Mouse (Mus musculus): Measurements from ENCODE around the gene Ppp1r2.
"Not testable (repeated sequence)": the region's sequence is repeated elsewhere in the genome, so short reads cannot be mapped to it uniquely, and the experiment has no call there.

Ppp1r2 gene

DNA sequence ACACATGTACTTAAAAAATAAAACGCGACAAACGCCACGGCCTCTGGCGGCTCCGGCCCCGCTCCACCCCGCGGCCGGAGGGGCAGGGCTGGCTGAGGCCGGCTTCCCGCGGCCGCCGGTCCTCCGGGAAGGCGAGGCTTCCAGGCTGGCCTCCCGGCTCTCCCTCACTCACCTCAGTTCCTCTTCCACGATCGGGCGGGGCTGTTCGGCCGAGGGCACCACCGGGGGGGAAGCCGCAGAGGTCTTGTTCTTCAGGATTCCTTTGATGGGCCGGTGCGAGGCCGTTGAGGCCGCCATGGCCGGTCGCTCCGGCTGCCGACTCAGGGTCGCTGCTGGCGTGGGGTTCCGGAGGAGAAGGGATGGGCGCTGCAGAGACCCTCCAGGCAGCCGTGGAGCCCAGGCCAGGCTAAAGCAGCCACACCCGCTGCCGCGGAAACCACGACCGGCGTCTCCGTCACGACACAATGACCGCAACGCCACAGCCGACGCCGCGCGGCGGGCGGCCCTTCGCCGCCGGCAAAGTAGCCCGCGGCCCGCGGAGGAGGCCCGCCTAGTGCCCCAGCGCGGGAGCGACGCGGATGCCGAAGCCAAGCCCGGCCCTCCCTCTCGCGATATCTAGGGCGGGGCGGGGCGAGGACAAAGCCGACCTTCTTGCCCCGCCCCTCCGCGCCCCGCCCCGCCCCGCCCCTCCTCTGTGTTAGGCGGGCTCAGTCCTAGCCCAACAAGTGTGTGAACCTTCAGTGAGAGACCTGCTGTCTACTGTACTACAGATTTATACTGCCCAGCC, at the start of gene Ppp1r2:
TSS of gene Ppp1r2 (minus strand) at position 604 of the 787 bp plus-strand sequence.
- peak; percentile 92 for DNase-seq (ENCODE audit: low read depth, low spot score)

DNA sequence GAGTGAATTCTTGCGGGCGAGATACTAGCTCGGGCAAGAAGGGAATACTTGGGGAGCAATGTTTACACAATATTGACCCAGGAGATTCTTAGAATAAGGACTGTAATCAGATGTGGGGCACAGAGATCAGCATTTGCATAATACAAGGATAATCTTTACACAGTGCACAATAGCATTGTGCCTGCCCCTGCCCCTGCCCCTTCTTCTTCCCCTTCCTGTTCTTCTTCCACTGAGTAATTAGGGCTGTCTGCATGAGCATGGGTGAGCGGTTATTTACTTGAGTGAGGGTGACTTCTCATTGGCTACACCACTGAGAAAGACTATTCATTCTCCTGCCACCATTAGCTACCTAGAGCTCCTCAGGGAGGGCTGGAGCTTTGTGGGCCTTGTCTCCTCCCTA, 46.4 kb upstream of the Ppp1r2 start:
- DNase-seq (ENCODE audit: low read depth, low spot score), result no peak

DNA sequence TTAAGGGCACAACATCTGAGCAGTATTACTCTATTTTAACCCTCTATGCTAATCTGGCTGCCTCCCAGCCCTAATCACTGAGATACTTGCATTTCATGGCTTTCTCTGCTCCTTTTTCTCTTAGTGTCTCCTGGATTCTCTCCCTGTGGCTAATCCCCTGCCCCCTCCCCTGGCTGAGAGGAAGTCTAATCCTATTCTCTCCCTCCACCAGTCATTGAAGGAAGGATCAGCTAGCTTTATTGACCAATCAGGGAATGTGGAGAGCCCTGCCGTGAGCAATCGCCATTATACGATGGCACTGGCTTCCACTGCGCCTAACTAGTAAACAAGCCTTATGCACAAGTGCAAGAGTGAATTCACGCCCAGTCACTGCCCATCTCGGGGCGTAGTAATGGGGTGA, 45.9 kb upstream of the Ppp1r2 start:
- no peak for DNase-seq (ENCODE audit: low read depth, low spot score)

DNA sequence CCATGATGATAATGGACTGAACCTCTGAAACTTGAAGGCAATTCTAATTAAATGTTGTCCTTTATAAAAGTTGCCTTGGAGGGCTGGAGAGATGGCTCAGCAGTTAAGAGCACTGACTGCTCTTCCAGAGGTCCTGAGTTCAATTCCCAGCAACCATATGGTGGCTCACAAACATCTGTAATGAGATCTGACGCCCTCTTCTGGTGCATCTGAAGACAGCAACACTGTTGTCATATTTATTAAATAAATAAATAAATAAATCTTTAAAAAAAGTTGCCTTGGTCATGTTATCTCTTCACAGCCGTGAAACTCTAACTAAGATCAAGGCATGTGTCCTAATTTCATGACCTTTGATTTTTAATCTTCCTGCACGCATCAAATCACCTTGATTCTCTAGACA, 44.6 kb upstream of the Ppp1r2 start:
- DNase-seq (ENCODE audit: low read depth, low spot score), result not testable (repeated sequence)

DNA sequence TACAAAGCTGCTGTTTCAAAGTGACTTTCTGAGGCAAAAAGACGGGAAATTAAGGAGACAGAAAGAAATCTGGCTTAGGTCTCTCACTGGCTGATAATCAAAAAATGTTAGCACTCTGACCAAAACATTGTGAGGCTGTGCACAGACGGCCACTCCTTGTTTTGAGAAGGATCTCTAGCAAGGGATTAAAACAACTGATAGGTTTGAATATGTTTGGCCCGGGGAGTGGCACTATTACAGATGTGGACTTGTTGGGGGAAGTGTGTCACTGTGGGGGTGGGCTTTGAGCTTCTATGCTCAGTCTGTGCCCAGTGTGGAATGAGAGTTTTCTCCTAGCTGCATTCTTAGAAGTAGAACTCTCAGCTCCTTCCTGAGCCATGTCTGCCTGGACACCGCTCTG, 44.2 kb upstream of the Ppp1r2 start:
- no peak for DNase-seq (ENCODE audit: low read depth, low spot score)

DNA sequence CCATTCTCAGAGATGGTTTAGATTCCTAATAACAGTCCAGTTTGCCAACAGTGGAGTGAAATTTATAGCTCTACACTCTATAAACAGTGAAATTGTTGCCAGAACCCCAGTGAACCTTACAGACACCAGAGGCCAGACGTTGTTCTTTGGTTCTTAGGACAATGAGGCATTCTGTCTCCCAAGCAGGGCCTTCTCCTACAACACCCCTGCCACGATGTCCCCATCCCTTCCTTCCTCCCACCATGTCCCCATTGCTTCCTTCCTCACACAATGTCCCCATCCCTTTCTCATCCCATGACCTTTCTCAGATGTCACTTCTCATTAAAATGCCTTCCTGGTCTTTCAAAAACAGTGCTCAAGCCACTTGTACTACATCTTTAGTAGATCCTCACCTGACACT, 43.3 kb upstream of the Ppp1r2 start:
- no peak for DNase-seq (ENCODE audit: low read depth, low spot score)

DNA sequence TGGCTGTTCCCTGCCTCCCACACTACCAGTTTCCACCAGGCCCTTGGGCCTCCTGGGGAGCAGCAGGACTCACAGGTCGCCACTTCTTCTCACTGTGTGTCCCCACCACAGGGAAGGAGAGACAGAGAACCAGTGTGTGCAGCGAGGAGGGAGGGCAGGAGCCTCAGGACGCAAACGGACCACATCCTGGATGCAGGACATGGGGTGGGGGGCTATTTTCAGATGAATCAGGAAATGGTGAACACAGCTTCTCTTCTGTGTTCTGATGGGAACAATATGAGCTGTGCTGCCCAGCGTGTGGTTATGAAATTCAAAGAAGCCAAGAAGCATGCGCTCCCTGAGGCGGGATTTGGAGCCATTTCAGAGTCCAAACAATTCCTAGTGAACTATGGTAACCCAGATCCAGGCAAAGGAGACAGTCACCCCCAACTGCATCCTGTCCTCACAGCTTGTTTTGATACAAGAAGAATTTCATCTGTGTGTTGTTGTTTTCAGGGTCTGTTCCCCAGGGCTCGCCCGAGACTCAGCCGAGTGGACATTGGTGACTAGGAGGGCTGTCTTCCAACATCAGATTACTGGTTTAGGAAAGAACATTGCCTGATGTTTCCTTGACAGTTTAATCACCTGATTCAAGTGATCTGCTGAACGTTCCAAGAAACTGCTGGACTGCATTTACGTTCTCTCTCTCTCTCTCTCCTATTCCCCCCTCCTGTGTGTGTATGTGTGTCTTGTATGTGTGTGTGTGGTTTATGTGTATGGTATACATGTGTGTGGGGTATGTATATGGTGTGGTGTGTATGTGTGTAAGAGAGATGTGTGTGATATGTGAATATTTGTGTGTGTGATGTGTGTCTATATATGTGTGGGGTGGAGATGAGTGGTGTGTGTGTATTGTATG, 41.4 kb upstream of the Ppp1r2 start:
- not testable (repeated sequence) for DNase-seq (ENCODE audit: low read depth, low spot score)

DNA sequence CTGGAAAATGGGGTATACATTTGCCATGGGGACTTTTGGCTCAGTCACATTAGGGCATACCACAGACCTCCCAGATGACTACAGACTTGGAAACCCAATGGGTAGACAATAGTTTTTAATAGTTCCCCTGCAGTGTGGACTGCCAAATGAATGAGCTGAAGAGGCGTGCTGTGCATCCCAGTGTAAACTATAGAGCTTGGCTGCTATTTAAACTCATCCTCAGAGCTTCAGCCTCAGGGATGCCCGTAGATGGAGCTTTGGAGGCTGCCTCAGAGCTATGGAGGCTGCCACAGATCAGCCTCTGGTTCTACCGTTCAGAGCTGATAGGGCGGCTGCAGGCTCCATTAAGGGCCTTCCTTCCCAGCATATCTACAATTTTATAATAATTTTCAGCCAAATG, 40.2 kb upstream of the Ppp1r2 start:
- DNase-seq (ENCODE audit: low read depth, low spot score), result no peak

DNA sequence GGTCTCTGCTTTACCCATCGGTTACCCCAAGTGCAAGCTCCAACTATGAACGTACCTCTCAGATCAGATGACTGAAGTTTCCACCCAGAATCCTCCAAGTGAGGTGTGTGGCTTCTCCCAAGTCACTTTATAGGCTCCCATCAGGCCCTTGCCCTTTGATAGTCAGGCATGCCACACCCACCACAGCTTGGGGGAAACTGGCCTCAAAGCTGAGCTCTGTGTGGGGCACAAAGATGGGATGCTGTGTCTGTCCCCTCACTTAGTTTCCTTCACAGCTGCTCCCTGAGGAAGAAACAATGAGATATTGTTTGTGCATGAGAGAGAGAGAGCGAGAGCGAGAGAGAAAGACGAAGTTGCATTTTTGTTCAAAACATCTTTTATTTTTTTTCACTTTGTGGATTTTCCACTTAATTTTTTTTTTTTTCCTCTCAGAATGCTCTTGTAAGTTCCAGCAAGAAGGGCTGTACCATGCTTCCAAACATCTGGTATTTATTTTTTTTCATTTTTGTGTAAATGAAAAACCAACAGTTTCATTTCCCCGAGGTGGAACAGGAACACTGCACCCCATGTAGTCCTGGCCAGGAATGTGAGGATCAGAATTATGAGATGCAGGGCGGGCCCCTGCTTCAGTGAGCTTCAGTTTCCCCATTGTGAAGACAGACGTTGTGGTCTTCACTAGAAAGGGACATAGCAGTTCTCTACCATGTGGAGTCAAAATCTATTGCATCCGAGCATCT, 39.6 kb upstream of the Ppp1r2 start, which contains the start of gene Apod:
TSS of gene Apod (minus strand) at position 312 of the 737 bp plus-strand sequence.
- DNase-seq (ENCODE audit: low read depth, low spot score), result no peak

DNA sequence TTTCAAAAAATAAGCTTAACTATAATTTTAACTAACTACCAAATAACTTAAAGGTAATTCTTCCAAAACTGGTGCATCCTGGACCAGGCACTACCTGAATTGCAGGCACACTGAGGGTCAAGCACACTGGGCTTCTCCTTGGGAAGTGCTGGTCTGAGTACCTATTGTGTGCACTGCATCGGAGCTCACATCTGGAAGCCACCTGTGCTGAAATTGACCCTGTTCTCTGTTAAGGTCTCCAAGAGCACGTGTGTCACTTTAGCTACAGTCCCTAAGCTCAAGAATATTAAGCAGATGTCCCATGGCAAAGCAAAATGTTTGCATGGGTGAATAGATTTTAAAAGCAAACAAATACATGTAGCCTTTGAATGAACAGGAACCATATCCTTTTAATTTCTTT, 38.5 kb upstream of the Ppp1r2 start:
- DNase-seq (ENCODE audit: low read depth, low spot score), result no peak

DNA sequence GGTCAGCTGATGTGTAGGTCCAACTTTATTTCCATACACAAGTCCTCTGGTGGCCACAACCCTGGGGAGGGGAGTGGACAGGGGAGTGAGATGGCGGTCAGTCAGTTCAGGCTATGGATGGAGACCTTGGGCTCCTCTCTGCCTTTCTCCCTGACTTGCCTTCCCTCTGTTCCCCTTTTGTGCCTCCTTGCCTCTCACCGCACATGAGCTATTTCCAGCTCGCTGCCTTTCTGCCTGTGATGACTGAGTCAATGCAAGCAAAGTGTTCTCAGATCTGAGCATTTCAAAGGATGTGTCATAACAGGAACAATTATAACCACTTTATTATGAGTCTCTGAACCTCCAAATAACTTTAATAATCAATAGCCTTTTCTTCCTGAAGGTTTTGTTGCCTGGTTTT, 37.2 kb upstream of the Ppp1r2 start:
- no peak for DNase-seq (ENCODE audit: low read depth, low spot score)

DNA sequence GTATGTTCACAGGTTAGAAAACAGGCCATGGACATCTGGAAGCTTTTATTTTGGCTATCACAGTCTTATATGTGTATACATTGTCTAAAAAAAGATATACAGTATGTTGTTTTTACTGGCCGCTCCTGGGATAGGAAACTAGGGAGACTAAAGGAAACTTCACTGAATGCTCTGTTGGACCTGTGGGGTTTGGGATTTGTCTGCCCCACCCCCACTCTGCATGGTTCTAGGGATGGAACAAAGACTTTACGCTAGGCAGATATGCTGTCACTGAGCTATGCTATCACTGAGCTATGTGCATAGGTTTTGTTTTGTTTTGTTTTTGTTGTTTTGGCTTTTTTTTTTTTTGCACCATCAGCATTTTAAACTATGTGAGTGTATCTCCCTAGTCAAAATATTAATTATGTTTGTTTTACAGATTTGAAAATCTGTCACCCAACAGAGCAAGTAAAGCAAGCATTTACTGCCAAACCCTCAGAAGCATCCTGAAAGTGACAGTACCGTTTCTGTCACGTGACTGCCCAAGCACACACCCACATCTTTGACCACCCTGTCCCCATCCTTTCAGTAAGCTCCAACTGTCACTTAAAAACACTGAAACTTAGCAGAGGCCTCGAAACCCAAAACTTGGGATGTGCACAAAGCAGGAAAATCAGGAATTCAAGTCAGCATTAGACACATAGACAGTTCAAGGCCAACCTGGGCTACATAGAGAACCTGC, 30.3 kb upstream of the Ppp1r2 start:
- no peak for DNase-seq (ENCODE audit: low read depth, low spot score)

DNA sequence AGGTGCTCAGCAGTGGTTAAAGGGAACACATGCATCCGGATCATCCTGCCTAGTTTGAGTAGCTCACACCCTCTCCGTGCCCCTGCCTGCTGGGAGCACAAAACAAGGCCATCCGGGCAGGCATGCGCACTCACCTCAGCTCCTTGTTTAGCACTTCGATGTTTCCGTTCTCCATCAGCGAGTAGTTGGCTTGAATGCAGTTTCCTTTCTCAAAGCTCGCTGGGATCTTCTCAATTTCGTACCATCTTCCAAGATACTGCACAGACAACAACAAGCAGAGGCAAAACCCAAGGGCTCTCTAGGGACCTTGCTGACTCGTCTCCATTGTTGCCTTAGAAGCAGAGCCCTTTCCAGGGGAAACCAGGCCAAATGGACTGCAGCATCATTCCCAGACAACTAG, 28.2 kb upstream of the Ppp1r2 start:
- no peak for DNase-seq (ENCODE audit: low read depth, low spot score)

DNA sequence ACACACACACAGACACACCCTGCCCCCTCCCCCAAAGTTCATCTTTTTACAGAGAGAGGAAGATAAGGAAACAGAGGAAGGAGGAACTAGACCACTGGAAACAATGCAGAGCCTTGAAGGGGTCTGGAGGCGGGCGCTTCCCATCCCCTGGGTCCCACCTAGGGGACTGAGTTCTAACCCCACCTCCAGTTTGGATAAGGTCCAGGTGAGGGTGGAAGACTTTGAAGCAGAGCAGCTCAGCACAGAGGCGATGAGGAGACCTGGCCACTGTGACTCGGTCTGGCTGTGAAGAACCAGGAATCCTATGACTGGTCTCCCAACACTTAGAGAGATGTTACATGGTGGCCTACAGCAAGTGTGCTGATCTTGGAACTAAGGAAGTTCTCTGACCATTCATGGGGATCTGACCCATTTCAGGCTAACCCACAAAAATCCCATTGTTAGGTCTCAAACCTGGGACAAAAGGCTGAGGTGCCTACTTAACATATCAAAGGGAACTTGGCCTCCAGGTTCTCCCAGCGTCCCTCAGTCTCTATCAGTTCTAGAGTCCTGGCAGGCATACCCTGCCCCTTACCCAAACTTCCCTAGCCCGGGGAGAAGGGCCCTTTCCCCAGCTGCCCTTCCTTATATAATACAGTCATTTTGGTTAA, 25.9 kb upstream of the Ppp1r2 start:
- DNase-seq (ENCODE audit: low read depth, low spot score), result no peak

DNA sequence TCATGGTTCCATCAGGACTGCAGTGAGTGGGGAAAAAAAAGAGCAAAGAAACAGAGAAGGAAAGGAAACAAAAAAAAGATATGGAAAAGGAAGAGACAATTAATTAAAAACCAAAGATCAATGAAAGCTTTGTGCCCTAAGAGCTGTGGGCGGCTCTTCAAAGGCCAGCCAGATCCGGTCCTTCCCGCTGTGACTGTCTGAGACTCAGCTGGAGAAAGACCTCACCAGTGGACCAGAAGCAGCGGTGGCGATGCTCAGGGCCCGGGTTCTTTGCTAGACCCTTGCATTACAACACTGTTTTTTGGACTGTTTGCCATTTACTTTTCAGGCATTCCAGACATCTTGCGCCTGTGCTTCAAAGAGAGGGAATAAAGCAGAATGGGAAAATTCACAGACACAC, 25.4 kb upstream of the Ppp1r2 start:
- no peak for DNase-seq (ENCODE audit: low read depth, low spot score)

DNA sequence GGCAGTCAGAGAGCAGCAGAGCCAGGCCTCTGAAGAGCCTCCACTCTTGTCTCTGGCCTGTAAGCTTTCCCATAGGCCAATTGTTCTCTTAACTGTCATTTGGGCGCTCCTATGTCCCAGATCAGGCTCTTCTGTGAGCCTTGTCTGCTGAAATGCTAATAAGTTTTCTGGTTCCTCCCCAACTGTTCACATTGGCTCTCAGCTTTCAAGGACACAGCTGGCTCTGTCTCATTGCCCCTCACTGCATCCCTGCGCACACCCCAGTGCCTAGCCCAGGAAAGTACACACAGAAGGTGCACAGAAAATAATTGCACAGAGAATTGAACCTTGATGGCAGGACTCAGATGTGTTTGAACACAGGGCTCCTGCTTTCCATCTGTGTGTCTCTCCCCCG, 24.9 kb upstream of the Ppp1r2 start:
- DNase-seq (ENCODE audit: low read depth, low spot score), result no peak

DNA sequence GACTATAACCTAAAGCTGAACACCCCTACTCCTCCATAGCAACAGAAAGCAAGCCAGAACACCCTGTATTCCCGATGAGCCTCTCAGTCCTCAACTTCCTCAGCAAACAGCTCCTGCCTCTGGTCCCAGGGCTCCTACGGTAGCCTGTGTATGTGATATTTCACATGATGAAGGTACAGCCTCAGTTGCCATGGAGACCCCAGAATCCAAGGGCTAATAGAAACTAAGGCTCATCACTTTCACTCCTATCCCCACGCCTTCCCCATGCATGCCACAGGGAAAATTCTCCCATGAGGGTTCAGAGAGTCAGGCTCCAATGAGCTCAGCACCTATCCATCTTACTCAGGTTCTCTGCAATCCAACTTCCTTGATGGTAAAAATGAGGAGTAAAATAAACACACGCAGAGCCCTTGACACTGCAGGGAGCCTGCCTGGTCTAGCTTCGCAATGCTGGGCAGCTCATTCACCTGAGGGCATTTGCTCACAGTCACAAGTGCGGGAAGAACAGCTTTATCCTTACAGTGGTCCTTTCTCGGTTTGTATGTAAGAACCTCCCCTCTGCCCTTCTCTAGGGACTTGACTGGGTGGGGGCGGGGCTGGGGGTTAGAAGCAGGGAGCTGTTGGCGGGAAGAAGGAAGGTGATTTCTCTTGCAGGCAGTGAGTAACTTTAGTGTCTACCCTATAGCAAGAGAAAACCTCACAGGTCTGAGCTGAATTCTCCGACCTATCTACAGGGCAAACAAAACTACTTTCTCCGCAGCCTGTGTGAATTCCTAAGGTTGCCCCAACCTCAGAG, 24.3 kb upstream of the Ppp1r2 start:
- DNase-seq (ENCODE audit: low read depth, low spot score), result no peak

DNA sequence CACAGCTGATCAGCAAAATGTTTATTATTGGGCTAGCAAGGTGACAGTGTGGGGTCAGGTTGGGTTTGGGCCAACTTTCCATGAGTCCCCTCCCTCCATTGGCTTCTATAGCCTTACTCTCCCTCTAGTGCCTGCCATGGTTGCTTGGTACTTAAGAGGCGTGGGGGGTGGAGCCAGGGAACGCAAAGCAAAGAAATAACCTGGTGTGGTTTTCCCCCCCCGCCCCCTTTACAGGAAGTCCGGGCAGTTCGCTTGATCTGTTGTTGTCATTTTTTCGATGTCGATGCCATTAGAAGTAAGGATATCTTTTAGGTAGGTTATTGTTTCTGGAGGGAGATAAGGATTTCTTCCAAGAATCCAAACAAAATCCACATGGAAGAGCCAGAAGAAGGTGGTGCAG, 22.0 kb upstream of the Ppp1r2 start:
- DNase-seq (ENCODE audit: low read depth, low spot score), result no peak

DNA sequence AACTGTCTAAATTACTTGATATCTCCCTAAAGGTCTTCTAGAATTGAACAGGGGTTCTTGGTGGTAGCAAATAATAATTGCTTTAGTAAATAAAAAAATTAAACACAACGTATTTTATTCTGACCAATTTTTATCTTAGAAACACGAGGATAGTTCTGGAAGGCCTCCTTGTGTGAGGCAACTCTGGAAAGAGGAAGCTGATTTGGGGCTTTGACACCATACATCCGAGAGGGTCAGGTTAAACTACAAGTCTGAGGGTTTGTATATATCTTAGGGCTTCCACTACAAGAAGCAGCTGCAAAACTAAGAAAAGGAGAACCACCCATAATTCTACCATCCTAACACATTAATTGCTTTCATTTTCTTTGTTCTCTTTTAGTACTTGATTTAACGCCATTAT, 18.7 kb upstream of the Ppp1r2 start:
- DNase-seq (ENCODE audit: low read depth, low spot score), result peak; percentile 30

DNA sequence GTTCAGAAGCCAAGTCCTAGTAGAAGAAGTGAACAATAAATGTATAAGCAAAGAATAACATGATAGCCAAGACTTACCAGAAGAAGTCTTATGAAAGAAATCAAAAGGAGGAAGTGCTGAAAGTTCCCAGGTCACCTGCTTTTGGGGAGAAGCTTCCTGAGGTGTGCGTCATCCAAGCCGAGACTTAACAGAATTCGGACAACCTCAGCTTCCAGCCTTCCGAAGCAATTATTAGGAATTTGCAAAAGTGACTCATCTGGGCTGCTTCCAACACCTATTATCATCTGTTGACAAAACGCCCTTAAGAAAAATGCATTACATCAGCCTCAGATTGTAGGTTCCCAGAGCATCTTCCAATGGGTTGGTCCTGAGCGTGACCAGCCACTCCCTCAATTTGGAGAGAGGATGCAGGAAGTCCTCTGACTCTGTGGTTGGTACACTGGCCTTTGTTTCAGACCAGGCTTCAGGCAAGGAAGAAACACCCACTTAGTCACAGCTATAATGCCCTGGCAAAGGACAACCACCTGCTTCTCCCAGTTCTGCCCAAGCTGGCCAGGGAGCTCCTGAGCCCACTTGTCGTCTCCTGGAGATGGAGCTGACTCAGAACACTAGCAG, 15.8 kb upstream of the Ppp1r2 start:
- DNase-seq (ENCODE audit: low read depth, low spot score), result no peak

Data from A20 (cell line).